Mouse (Mus musculus): ENCODE measurements around the gene Grm2.

DNA sequence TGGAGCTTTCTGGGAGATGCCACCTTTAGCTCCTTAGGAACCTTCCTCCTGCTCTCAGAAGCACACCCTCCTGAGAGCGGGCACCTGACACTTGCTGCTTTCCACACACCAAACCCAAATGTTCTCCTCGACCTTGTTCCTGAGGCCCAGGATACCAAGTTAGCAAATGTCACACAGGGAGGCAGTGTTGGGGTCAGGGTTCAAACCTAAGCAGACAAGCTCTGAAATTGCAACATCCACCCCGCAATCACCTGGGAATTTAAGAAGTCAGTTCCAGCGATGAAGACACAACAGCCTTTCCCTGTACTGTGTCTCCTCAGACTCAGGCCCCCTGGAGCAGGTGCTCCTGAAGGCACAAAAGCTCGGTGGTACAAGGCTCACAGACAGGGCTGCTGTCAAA lies 21.8 kb upstream of the Grm2 start:
- no peak for TF ChIP-seq MAFK (IDR thresholded peaks at IDR 0.05; ENCODE audit: insufficient read depth, low read depth, low read length)
- no peak for TF ChIP-seq ZC3H11A (IDR thresholded peaks at IDR 0.05; ENCODE audit: borderline replicate concordance, low read depth, low read length)
- no peak for TF ChIP-seq ZNF384 (IDR thresholded peaks at IDR 0.05; ENCODE audit: low read depth, low read length)
- no peak for TF ChIP-seq HCFC1 (IDR thresholded peaks at IDR 0.05; ENCODE audit: borderline replicate concordance, insufficient read depth, low read length)
